28 mouse cellular contexts compared by ENCODE assay signal in genomic region chr10:39272387-39272949, GRCm38 (mm10).
DNase-seq lines count a peak whose midpoint lies in the region; ATAC-seq and TF ChIP-seq lines count a peak whose summit lies in the region.
"Had no signal": no experiment of that assay in that cellular context is flagged by ENCODE, and none has a peak within 500 bp of the region (broad histone marks: within the 10 kb centered on the region; RNA-seq: fewer than 3 reads in every experiment).

No protein-coding gene starts in this region.

- 76% methylated on average over 6 of the region's 6 CpGs for WGBS in heart, embryonic 11.5 days (ENCODE audit: insufficient replicate concordance)
- 53% methylated on average over 6 of the region's 6 CpGs for WGBS in kidney, embryonic 14.5 days
- 71% methylated on average over 6 of the region's 6 CpGs for WGBS in midbrain, embryonic 14.5 days
- 66% methylated on average over 6 of the region's 6 CpGs for WGBS in midbrain, embryonic 15.5 days

- no peaks in the 10 kb centered on the region for H3K4me1 ChIP-seq in heart, embryonic 11.5 days (ENCODE audit: control insufficient read depth, insufficient read depth, low read length)
- H3K4me1 ChIP-seq in kidney, embryonic 14.5 days (ENCODE audit: control insufficient read depth, insufficient read depth, low read length): no peaks in the 10 kb centered on the region
- peaks cover 2% of the 10 kb centered on the region; the same call in 1 of the 2 replicates for H3K4me1 ChIP-seq in midbrain, embryonic 14.5 days (ENCODE audit: control insufficient read depth, insufficient read depth, low read length)
- no peaks in the 10 kb centered on the region for H3K4me1 ChIP-seq in midbrain, embryonic 15.5 days
- H3K4me1 ChIP-seq: embryonic facial prominence, embryonic 13.5 days; heart, embryonic 13.5 days; hindbrain, embryonic 15.5 days; intestine, embryonic 15.5 days had no signal

- DNase-seq in heart, adult 11 months: peak; percentile 56
- peak; percentile 1 for DNase-seq in kidney, postnatal 10 days
- DNase-seq in midbrain, embryonic 14.5 days: peak; percentile 12
- DNase-seq in brain, embryonic 14.5 days (ENCODE audit: low read depth): peak; percentile 23
- DNase-seq in right cerebral cortex, adult 2 months (ENCODE audit: low spot score in 2 of 2): no peak
- DNase-seq: adrenal gland, postnatal 10 days; adrenal gland, postnatal 36 days; B cell, adult 2 months; cerebellum, adult 11 months; cerebellum, adult 2 months; cerebellum, adult 9-11 months; cerebellum, postnatal 25 days; gastrocnemius, postnatal 10 days; heart, postnatal 14 days; heart, postnatal 4 days had no signal

- TF ChIP-seq POLR2A in brain, embryonic 14.5 days (IDR thresholded peaks at IDR 0.05; ENCODE audit: borderline replicate concordance, extremely low read depth, insufficient read depth, insufficient read length, poor library complexity, severe bottlenecking): no peak

- ATAC-seq in heart, embryonic 11.5 days (replicated peaks; ENCODE audit: insufficient number of reproducible peaks, low FRiP score, low TSS enrichment): no peak
- ATAC-seq in kidney, embryonic 14.5 days (ENCODE audit: low FRiP score, low TSS enrichment): no peak
- no peak for ATAC-seq in midbrain, embryonic 14.5 days (ENCODE audit: low FRiP score, low TSS enrichment)
- ATAC-seq in midbrain, embryonic 15.5 days (replicated peaks): no peak
- ATAC-seq: forebrain, embryonic 13.5 days; forebrain, embryonic 16.5 days; intestine, embryonic 15.5 days; Patski had no signal

- no peaks in the 10 kb centered on the region for H3K27me3 ChIP-seq in heart, embryonic 11.5 days (ENCODE audit: control insufficient read depth, insufficient read depth, low read length)
- H3K27me3 ChIP-seq in kidney, embryonic 14.5 days (ENCODE audit: control insufficient read depth, insufficient read depth, low read length): no peaks in the 10 kb centered on the region
- no peaks in the 10 kb centered on the region for H3K27me3 ChIP-seq in midbrain, embryonic 14.5 days (ENCODE audit: control insufficient read depth, insufficient read depth, low read length)
- no peaks in the 10 kb centered on the region for H3K27me3 ChIP-seq in midbrain, embryonic 15.5 days (replicated peaks)
- H3K27me3 ChIP-seq: CH12.LX; embryonic facial prominence, embryonic 13.5 days; forebrain, embryonic 13.5 days; hindbrain, embryonic 15.5 days; intestine, embryonic 15.5 days; Patski had no signal

- H3K9me3 ChIP-seq in heart, embryonic 11.5 days (replicated peaks; ENCODE audit: control insufficient read depth, low read length): no peaks in the 10 kb centered on the region
- no peaks in the 10 kb centered on the region for H3K9me3 ChIP-seq in kidney, embryonic 14.5 days (ENCODE audit: control insufficient read depth, low read length)
- H3K9me3 ChIP-seq in midbrain, embryonic 14.5 days (ENCODE audit: control insufficient read depth, low read length): no peaks in the 10 kb centered on the region
- no peaks in the 10 kb centered on the region for H3K9me3 ChIP-seq in midbrain, embryonic 15.5 days
- H3K9me3 ChIP-seq: embryonic facial prominence, embryonic 13.5 days; forebrain, embryonic 10.5 days; forebrain, embryonic 13.5 days; G1E; heart, embryonic 13.5 days; hindbrain, embryonic 15.5 days; intestine, embryonic 15.5 days had no signal

- H3K4me2 ChIP-seq in heart, embryonic 11.5 days: no peak overlapping the region
- H3K4me2 ChIP-seq in kidney, embryonic 14.5 days (replicated peaks; ENCODE audit: low read depth, low read length): no peak overlapping the region
- no peak overlapping the region for H3K4me2 ChIP-seq in midbrain, embryonic 14.5 days (ENCODE audit: low read length)
- no peak overlapping the region for H3K4me2 ChIP-seq in midbrain, embryonic 15.5 days
- H3K4me2 ChIP-seq: embryonic facial prominence, embryonic 13.5 days; forebrain, embryonic 13.5 days; heart, embryonic 13.5 days; hindbrain, embryonic 15.5 days; intestine, embryonic 15.5 days had no signal

- H3K36me3 ChIP-seq in heart, embryonic 11.5 days (ENCODE audit: control insufficient read depth, insufficient read depth, low read length): no peaks in the 10 kb centered on the region
- no peaks in the 10 kb centered on the region for H3K36me3 ChIP-seq in kidney, embryonic 14.5 days (ENCODE audit: control insufficient read depth, insufficient read depth, low read length)
- H3K36me3 ChIP-seq in midbrain, embryonic 14.5 days (ENCODE audit: control insufficient read depth, insufficient read depth, low read length): no peaks in the 10 kb centered on the region
- no peaks in the 10 kb centered on the region for H3K36me3 ChIP-seq in midbrain, embryonic 15.5 days (replicated peaks)
- H3K36me3 ChIP-seq: embryonic facial prominence, embryonic 13.5 days; forebrain, embryonic 10.5 days; G1E; heart, embryonic 13.5 days; hindbrain, embryonic 15.5 days; intestine, embryonic 15.5 days had no signal

- no peak overlapping the region for H3K9ac ChIP-seq in heart, embryonic 11.5 days (ENCODE audit: low read depth, low read length)
- H3K9ac ChIP-seq in kidney, embryonic 14.5 days (ENCODE audit: low read depth, low read length): no peak overlapping the region
- no peak overlapping the region for H3K9ac ChIP-seq in midbrain, embryonic 14.5 days (replicated peaks; ENCODE audit: low read length)
- no peak overlapping the region for H3K9ac ChIP-seq in midbrain, embryonic 15.5 days
- H3K9ac ChIP-seq: embryonic facial prominence, embryonic 13.5 days; forebrain, embryonic 13.5 days; heart, embryonic 13.5 days; hindbrain, embryonic 15.5 days; intestine, embryonic 15.5 days had no signal

- H3K4me3 ChIP-seq in heart, embryonic 11.5 days (ENCODE audit: low read depth, low read length): no peak overlapping the region
- no peak overlapping the region for H3K4me3 ChIP-seq in kidney, embryonic 14.5 days (ENCODE audit: low read length)
- no peak overlapping the region for H3K4me3 ChIP-seq in midbrain, embryonic 14.5 days (replicated peaks; ENCODE audit: low read depth, low read length)
- H3K4me3 ChIP-seq in midbrain, embryonic 15.5 days: no peak overlapping the region
- H3K4me3 ChIP-seq: embryonic facial prominence, embryonic 13.5 days; forebrain, embryonic 10.5 days; forebrain, embryonic 13.5 days; heart, embryonic 13.5 days; hindbrain, embryonic 15.5 days; intestine, embryonic 15.5 days had no signal

- no peak overlapping the region for H3K27ac ChIP-seq in heart, embryonic 11.5 days (ENCODE audit: low read depth, low read length)
- no peak overlapping the region for H3K27ac ChIP-seq in kidney, embryonic 14.5 days (ENCODE audit: low read depth, low read length)
- H3K27ac ChIP-seq in midbrain, embryonic 14.5 days (replicated peaks; ENCODE audit: low read depth, low read length): no peak overlapping the region
- H3K27ac ChIP-seq in midbrain, embryonic 15.5 days: no peak overlapping the region
- H3K27ac ChIP-seq: embryonic facial prominence, embryonic 13.5 days; forebrain, embryonic 10.5 days; forebrain, embryonic 13.5 days; heart, embryonic 13.5 days; hindbrain, embryonic 15.5 days; intestine, embryonic 15.5 days had no signal

- no peak for TF ChIP-seq CTCF in brain, embryonic 14.5 days (IDR thresholded peaks at IDR 0.05; ENCODE audit: borderline replicate concordance, extremely low read depth, insufficient read depth, insufficient read length)

Comparison
In these comparisons a context has a peak if more than half of its experiments do, and no peak if none do; other contexts are left out.
1. DNase-seq: peak in heart, adult 11 months (single experiment), kidney, postnatal 10 days (single experiment), midbrain, embryonic 14.5 days (single experiment) and brain, embryonic 14.5 days (single experiment); none in right cerebral cortex, adult 2 months (0 of 2).